Mouse (Mus musculus): ENCODE measurements around the gene Narfl. TPM values are rescaled to one million over a fixed set of nuclear protein-coding genes. Genes with fewer than 3 reads are reported as not detected.
"Not testable (repeated sequence)": the region's sequence is repeated elsewhere in the genome, so short reads cannot be mapped to it uniquely, and the experiment has no call there.

Gene Narfl
- polyA plus RNA-seq (2015; fragmentation: Nextera tagmentation; extraction: Ambion mirVana): 28.0 and 29.6 TPM in 2 replicates

DNA sequence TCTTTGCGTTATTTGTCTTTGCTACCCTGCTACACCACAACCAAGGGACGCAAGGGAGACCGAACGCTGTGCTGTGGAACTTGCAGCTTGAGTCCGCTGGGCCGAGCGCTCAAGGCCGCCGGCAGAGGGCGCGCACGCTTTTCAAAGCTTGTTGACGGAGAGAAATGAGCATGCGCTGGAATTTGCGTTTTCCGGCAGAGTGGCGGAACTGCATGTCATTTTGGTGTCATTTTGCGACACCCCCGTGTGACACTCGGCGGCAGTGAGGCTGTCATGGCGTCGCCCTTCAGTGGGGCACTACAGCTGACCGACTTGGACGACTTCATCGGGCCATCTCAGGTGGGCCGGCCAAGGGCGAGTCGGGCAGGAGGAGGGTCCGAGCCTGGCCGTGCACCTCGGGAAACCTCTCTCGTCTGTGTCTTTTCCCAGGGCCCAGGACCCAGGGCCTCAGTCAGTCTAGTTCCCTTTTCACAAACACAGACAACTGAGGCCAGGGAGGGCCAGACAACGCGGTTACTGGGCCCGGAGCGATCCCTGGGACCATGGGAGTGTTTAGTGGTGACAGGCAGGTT is at the start of gene Narfl:
TSS of gene Narfl (plus strand) at position 228 of the 572 bp plus-strand sequence.
- under 1% methylated on average over 37 of the region's 37 CpGs for WGBS
- H3K27ac ChIP-seq: no peak within 1 kb of the TSS
- peaks cover 9% of the 10 kb centered on the region for H3K4me1 ChIP-seq (replicated peaks)

GRCm38 (mm10) chr17:25723919-25724318 is 49.7 kb upstream of the Narfl start:
- no peak for ATAC-seq
- H3K4me3 ChIP-seq (replicated peaks): no peak overlapping the region
- no peak overlapping the region for H3K4me2 ChIP-seq (replicated peaks)
- no peak overlapping the region for H3K9ac ChIP-seq (replicated peaks)
- H3K9me3 ChIP-seq: no peaks in the 10 kb centered on the region
- H3K4me1 ChIP-seq (replicated peaks): peaks cover 23% of the 10 kb centered on the region
- H3K27me3 ChIP-seq: no peaks in the 10 kb centered on the region
- H3K27ac ChIP-seq: no peak overlapping the region
- peaks cover 28% of the 10 kb centered on the region for H3K36me3 ChIP-seq
- 89% methylated on average over 7 of the region's 7 CpGs for WGBS

More for the DNA sequence above, at the start of gene Narfl:
- Histone ChIP-seq H3K4me2 (replicated peaks) (peak within 1 kb of the TSS; percentile 79), H3K9ac (replicated peaks) (peak within 1 kb of the TSS; percentile 80), H3K9me3 (no peaks in the 10 kb centered on the region), H3K4me3 (replicated peaks) (peak within 1 kb of the TSS; percentile 76), H3K27me3 (0 out of 2 replicates have a peak, but pooled peaks cover 7% of the 10 kb centered on the region), H3K36me3 (peaks cover 17% of the 10 kb centered on the region)
- ATAC-seq: peak; percentile 91

GRCm38 (mm10) chr17:25725264-25725663 is 48.3 kb upstream of the Narfl start:
- WGBS: 81% methylated on average over 6 of the region's 6 CpGs
- H3K9me3 ChIP-seq: no peaks in the 10 kb centered on the region
- H3K4me2 ChIP-seq (replicated peaks): no peak overlapping the region
- H3K27ac ChIP-seq: no peak overlapping the region
- no peak for ATAC-seq
- H3K4me3 ChIP-seq (replicated peaks): no peak overlapping the region
- peaks cover 25% of the 10 kb centered on the region for H3K4me1 ChIP-seq (replicated peaks)
- peaks cover 34% of the 10 kb centered on the region for H3K36me3 ChIP-seq
- H3K9ac ChIP-seq (replicated peaks): no peak overlapping the region
- H3K27me3 ChIP-seq: no peaks in the 10 kb centered on the region

GRCm38 (mm10) chr17:25727265-25728008 is 46.1 kb upstream of the Narfl start, which contains the start of the genes Chtf18 and Rpusd1:
Chtf18 (minus strand) TSS chr17:25727419.
Rpusd1 (plus strand) TSS chr17:25727670.
- ATAC-seq: peak; percentile 99
- Histone ChIP-seq H3K9me3 (no peaks in the 10 kb centered on the region), H3K4me2 (replicated peaks) (peak within 1 kb of the TSS; percentile 91), H3K9ac (replicated peaks) (peak within 1 kb of the TSS; percentile 76), H3K4me1 (replicated peaks) (peaks cover 29% of the 10 kb centered on the region), H3K27ac (0 out of 2 replicates have a peak within 1 kb of the TSS, but pooled peaks have one; percentile 6), H3K4me3 (replicated peaks) (peak within 1 kb of the TSS; percentile 58), H3K36me3 (peaks cover 27% of the 10 kb centered on the region), H3K27me3 (no peaks in the 10 kb centered on the region)
- WGBS: under 1% methylated on average over 37 of the region's 37 CpGs

- WGBS: 18% methylated on average over 4 of the region's 4 CpGs
- Histone ChIP-seq H3K4me2 (replicated peaks) (peak overlapping the region; percentile 91), H3K27ac (0 out of 2 replicates have a peak overlapping the region, but pooled peaks have one; percentile 6), H3K27me3 (no peaks in the 10 kb centered on the region), H3K9me3 (no peaks in the 10 kb centered on the region), H3K9ac (replicated peaks) (peak overlapping the region; percentile 76), H3K36me3 (peaks cover 22% of the 10 kb centered on the region), H3K4me3 (replicated peaks) (peak overlapping the region; percentile 58), H3K4me1 (replicated peaks) (peaks cover 29% of the 10 kb centered on the region)
- ATAC-seq: peak; percentile 29; the same call in 1 of the 2 replicates
Measured at GRCm38 (mm10) chr17:25728009-25728270, 45.6 kb upstream of the Narfl start.

GRCm38 (mm10) chr17:25732082-25732481 is 41.5 kb upstream of the Narfl start:
- WGBS: 17% methylated on average over 2 of the region's 2 CpGs
- ATAC-seq: no peak
- no peaks in the 10 kb centered on the region for H3K27me3 ChIP-seq
- H3K4me1 ChIP-seq (replicated peaks): peaks cover 18% of the 10 kb centered on the region
- H3K4me2 ChIP-seq (replicated peaks): no peak overlapping the region
- H3K36me3 ChIP-seq: peaks cover 17% of the 10 kb centered on the region
- H3K9me3 ChIP-seq: no peaks in the 10 kb centered on the region
- no peak overlapping the region for H3K27ac ChIP-seq
- no peak overlapping the region for H3K4me3 ChIP-seq (replicated peaks)
- no peak overlapping the region for H3K9ac ChIP-seq (replicated peaks)

DNA sequence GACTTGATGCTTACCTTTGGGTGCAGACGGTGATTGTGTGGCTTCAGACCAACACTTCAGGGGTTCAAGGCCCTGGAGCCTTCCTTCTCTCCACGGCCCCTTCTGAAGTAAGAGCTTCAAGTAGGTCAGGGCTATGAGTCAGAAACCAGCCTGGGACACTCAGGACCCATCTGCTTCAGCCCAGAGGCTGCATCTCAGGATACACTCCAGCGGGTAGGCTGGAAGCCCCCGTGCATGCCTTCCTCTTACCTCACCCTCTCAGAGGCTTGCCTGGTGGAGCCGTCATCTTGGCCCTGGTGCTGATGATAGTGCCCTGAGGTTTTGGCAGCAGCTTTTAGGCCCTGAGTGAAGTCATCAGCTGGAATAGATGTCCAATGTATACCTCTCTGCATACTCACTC is 38.3 kb upstream of the Narfl start:
- H3K27me3 ChIP-seq: no peaks in the 10 kb centered on the region
- no peak overlapping the region for H3K4me2 ChIP-seq (replicated peaks)
- no peak overlapping the region for H3K27ac ChIP-seq
- H3K36me3 ChIP-seq: peaks cover 10% of the 10 kb centered on the region
- H3K9ac ChIP-seq (replicated peaks): no peak overlapping the region
- H3K4me1 ChIP-seq (replicated peaks): peaks cover 4% of the 10 kb centered on the region; the same call in 1 of the 2 replicates
- H3K4me3 ChIP-seq (replicated peaks): no peak overlapping the region
- H3K9me3 ChIP-seq: no peaks in the 10 kb centered on the region
- no peak for ATAC-seq
- WGBS: 84% methylated on average over 5 of the region's 5 CpGs

- no peak within 1 kb of the TSS for H3K4me2 ChIP-seq (replicated peaks)
- H3K4me1 ChIP-seq (replicated peaks): peaks cover 4% of the 10 kb centered on the region; the same call in 1 of the 2 replicates
- no peaks in the 10 kb centered on the region for H3K9me3 ChIP-seq
- H3K9ac ChIP-seq (replicated peaks): peak within 1 kb of the TSS; percentile 33; the same call in 1 of the 2 replicates
- no peaks in the 10 kb centered on the region for H3K27me3 ChIP-seq
- 69% methylated on average over 3 of the region's 3 CpGs for WGBS
- H3K27ac ChIP-seq: no peak within 1 kb of the TSS
- no peak within 1 kb of the TSS for H3K4me3 ChIP-seq (replicated peaks)
- ATAC-seq: no peak
- peaks cover 5% of the 10 kb centered on the region for H3K36me3 ChIP-seq
Measured at GRCm38 (mm10) chr17:25735745-25736144, 37.8 kb upstream of the Narfl start, which contains the start of gene Mslnl. Mslnl (plus strand) TSS chr17:25736042.

DNA sequence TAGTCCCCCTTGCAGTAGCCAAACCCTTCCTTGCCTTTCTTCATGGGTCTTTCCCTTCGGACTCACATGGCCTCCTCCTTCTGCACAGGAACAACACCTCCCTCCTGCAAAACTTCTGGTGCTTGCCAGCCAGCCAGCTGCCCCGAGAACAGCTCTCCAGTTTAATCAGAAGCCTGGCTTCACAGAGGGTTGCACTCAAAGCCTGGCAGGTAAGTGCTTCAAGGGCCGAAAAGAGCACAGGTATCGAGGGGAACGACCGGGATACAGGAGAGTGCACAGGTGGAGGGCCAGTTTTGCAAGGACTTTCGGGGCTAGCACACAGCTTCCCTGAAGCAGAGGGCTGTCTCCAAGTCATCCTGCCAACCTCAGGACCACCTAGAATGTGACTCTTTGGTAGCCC is 34.7 kb upstream of the Narfl start:
- no peak overlapping the region for H3K4me2 ChIP-seq (replicated peaks)
- no peaks in the 10 kb centered on the region for H3K36me3 ChIP-seq
- no peak overlapping the region for H3K4me3 ChIP-seq (replicated peaks)
- ATAC-seq: no peak
- 81% methylated on average over 7 of the region's 7 CpGs for WGBS
- H3K27me3 ChIP-seq: no peaks in the 10 kb centered on the region
- H3K9me3 ChIP-seq: no peaks in the 10 kb centered on the region
- H3K9ac ChIP-seq (replicated peaks): no peak overlapping the region
- H3K27ac ChIP-seq: no peak overlapping the region
- H3K4me1 ChIP-seq (replicated peaks): no peaks in the 10 kb centered on the region

DNA sequence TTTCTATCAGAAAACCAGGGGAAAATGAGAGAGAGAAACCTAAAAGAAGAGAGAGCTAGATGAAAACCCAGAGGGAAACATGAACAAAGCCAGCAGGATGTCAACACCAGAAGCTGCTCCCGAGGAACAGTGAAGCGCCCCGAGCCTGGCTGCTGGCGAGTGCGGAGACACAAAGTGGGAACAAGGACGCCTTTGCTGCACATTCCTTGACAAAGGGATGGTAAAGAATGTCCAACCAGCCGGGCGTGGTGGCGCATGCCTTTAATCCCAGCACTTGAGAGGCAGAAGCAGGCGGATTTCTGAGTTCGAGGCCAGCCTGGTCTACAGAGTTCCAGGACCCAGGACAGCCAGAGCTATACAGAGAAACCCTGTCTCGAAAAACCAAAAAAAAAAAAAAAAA is 32.1 kb upstream of the Narfl start:
- WGBS: 71% methylated on average over 12 of the region's 12 CpGs

DNA sequence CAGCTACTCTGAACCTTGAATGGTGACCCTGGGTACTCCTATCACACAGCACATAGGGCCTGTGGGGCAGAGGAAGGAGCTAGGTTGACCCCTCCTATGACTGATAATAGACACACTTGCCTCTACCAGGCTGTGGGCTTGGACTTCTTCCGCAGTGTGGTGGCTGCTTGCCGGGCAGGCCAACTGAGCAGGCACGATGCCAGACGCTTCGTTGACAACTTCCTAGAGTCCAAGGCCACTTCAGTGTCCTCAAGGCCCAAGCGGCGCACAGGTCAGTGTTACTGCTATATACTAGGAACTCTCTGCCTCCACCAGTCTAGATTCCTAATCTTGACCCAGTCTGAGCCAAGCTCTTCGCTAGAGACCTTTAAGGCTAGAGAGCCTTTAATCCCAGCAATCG is 29.7 kb upstream of the Narfl start:
- WGBS: 94% methylated on average over 9 of the region's 9 CpGs
- no peaks in the 10 kb centered on the region for H3K27me3 ChIP-seq
- no peaks in the 10 kb centered on the region for H3K4me1 ChIP-seq (replicated peaks)
- H3K9ac ChIP-seq (replicated peaks): no peak overlapping the region
- no peak overlapping the region for H3K4me2 ChIP-seq (replicated peaks)
- H3K36me3 ChIP-seq: no peaks in the 10 kb centered on the region
- H3K9me3 ChIP-seq: no peaks in the 10 kb centered on the region
- ATAC-seq: no peak
- H3K27ac ChIP-seq: no peak overlapping the region
- H3K4me3 ChIP-seq (replicated peaks): no peak overlapping the region

More for the DNA sequence above, 32.1 kb upstream of the Narfl start:
- not testable (repeated sequence) for H3K4me3 ChIP-seq (replicated peaks); H3K9ac ChIP-seq (replicated peaks); H3K36me3 ChIP-seq; H3K9me3 ChIP-seq; H3K27me3 ChIP-seq; H3K4me1 ChIP-seq (replicated peaks); ATAC-seq; H3K27ac ChIP-seq; H3K4me2 ChIP-seq (replicated peaks)

- no peak overlapping the region for H3K27ac ChIP-seq
- no peaks in the 10 kb centered on the region for H3K36me3 ChIP-seq
- H3K9ac ChIP-seq (replicated peaks): no peak overlapping the region
- no peaks in the 10 kb centered on the region for H3K27me3 ChIP-seq
- ATAC-seq: no peak
- no peak overlapping the region for H3K4me3 ChIP-seq (replicated peaks)
- no peak overlapping the region for H3K4me2 ChIP-seq (replicated peaks)
- no peaks in the 10 kb centered on the region for H3K4me1 ChIP-seq (replicated peaks)
- H3K9me3 ChIP-seq: no peaks in the 10 kb centered on the region
- WGBS: 76% methylated on average over 10 of the region's 10 CpGs
Measured at GRCm38 (mm10) chr17:25744311-25744710, 29.3 kb upstream of the Narfl start.

Data from midbrain, embryonic 13.5 days (tissue).